Mouse (Mus musculus): ENCODE measurements around the gene Fam13c.

Fam13c gene

GRCm38 (mm10) chr10:70520143-70521131 lies 80.2 kb downstream of the Fam13c start:
- DNase-seq (ENCODE audit: low read depth) = no peak

- DNase-seq (ENCODE audit: low read depth) = no peak
Measured at GRCm38 (mm10) chr10:70521379-70521778, 81.1 kb downstream of the Fam13c start.

- DNase-seq (ENCODE audit: low read depth) = no peak
Measured at GRCm38 (mm10) chr10:70530185-70530823, 90.0 kb downstream of the Fam13c start.

- no peak for DNase-seq (ENCODE audit: low read depth)
Measured at GRCm38 (mm10) chr10:70532249-70532648, 92.0 kb downstream of the Fam13c start.

- DNase-seq (ENCODE audit: low read depth) = no peak
Measured at GRCm38 (mm10) chr10:70533301-70533781, 93.1 kb downstream of the Fam13c start.

GRCm38 (mm10) chr10:70533986-70534385 lies 93.7 kb downstream of the Fam13c start:
- no peak for DNase-seq (ENCODE audit: low read depth)

GRCm38 (mm10) chr10:70534571-70534970 lies 94.3 kb downstream of the Fam13c start:
- DNase-seq (ENCODE audit: low read depth) = no peak

GRCm38 (mm10) chr10:70535401-70535800 lies 95.1 kb downstream of the Fam13c start:
- no peak for DNase-seq (ENCODE audit: low read depth)

- no peak for DNase-seq (ENCODE audit: low read depth)
Measured at GRCm38 (mm10) chr10:70537694-70538093, 97.4 kb downstream of the Fam13c start.

- no peak for DNase-seq (ENCODE audit: low read depth)
Measured at GRCm38 (mm10) chr10:70539251-70539650, 99.0 kb downstream of the Fam13c start.

- DNase-seq (ENCODE audit: low read depth) = no peak
Measured at GRCm38 (mm10) chr10:70540456-70541195, 100.3 kb downstream of the Fam13c start.

GRCm38 (mm10) chr10:70542857-70543256 lies 102.6 kb downstream of the Fam13c start:
- DNase-seq (ENCODE audit: low read depth) = no peak

- DNase-seq (ENCODE audit: low read depth) = no peak
Measured at GRCm38 (mm10) chr10:70552531-70552930, 112.2 kb downstream of the Fam13c start.

GRCm38 (mm10) chr10:70563636-70564035 lies 123.4 kb downstream of the Fam13c start:
- peak; percentile 3 for DNase-seq (ENCODE audit: low read depth)

- no peak for DNase-seq (ENCODE audit: low read depth)
Measured at GRCm38 (mm10) chr10:70581556-70582211, 141.4 kb downstream of the Fam13c start.

GRCm38 (mm10) chr10:70584171-70584570 lies 143.9 kb downstream of the Fam13c start:
- no peak for DNase-seq (ENCODE audit: low read depth)

- DNase-seq (ENCODE audit: low read depth) = no peak
Measured at GRCm38 (mm10) chr10:70586876-70587405, 146.7 kb downstream of the Fam13c start.

- DNase-seq (ENCODE audit: low read depth) = no peak
Measured at GRCm38 (mm10) chr10:70594007-70594406, 153.7 kb downstream of the Fam13c start.

- DNase-seq (ENCODE audit: low read depth) = no peak
Measured at GRCm38 (mm10) chr10:70598081-70598515, 157.8 kb downstream of the Fam13c start.

- no peak for DNase-seq (ENCODE audit: low read depth)
Measured at GRCm38 (mm10) chr10:70598516-70599125, 158.3 kb downstream of the Fam13c start.

Data from c-Kit-positive CD71-positive TER-119-negative erythroid progenitor cells, embryonic 14.5 days (primary cell).